Mouse (Mus musculus): ENCODE measurements around the gene Mucl2. TPM values are rescaled to one million over a fixed set of nuclear protein-coding genes. Genes with fewer than 3 reads are reported as not detected.
"Not testable (repeated sequence)": the region's sequence is repeated elsewhere in the genome, so short reads cannot be mapped to it uniquely, and the experiment has no call there.

The Mucl2 gene
- polyA plus RNA-seq (2015; fragmentation: Nextera tagmentation; extraction: Ambion mirVana) = not detected in 2 replicates

DNA sequence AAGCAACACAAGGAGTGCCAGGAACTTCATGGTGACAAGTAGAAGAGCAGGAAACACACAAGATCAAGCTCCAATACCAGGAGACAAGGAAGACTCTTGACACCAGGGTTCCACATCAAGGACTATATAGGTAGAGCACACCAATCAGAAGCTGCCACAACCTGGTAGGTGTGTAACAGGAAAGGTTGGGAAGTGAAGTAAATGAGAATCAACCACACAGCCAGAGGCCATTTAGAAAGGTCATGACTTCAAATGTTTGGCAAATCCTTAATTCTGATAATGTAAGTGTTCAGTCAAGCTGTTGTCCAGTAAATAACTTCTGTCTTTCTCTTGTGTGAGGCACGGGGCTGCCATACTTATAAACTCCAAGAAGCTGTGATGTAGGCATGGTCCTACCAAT lies at the start of gene Mucl2:
TSS of gene Mucl2 (minus strand) at position 101 of the 400 bp plus-strand sequence.
- Histone ChIP-seq H3K27ac (no peak within 1 kb of the TSS), H3K36me3 (no peaks in the 10 kb centered on the region), H3K9ac (no peak within 1 kb of the TSS), H3K4me1 (no peaks in the 10 kb centered on the region), H3K4me3 (replicated peaks) (no peak within 1 kb of the TSS), H3K27me3 (no peaks in the 10 kb centered on the region), H3K4me2 (no peak within 1 kb of the TSS), H3K9me3 (replicated peaks) (no peaks in the 10 kb centered on the region)
- WGBS = 93% methylated on average over 1 of the region's 1 CpGs
- no peak for ATAC-seq (replicated peaks; ENCODE audit: low FRiP score)

DNA sequence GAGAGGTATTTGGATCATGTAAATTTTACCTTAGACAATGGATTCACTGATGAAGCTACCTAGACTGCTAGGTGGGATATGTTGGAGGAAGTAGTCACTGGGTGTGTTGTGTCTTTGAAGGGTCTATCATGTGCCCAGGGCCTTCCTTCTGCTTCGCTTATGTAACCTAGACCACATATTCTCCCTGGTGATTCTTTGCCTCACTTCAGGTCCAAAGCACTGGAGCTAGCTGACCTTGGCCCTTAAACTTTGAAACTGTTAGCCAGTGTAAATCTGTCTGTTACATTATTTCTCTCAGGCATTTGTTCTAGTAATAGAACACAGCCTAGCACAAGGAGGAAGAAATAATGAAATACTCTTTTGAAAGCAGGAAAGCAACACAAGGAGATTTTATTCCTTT lies 13.9 kb upstream of the Mucl2 start:
- not testable (repeated sequence) for H3K27ac ChIP-seq; H3K4me1 ChIP-seq; H3K4me2 ChIP-seq; ATAC-seq (replicated peaks; ENCODE audit: low FRiP score); H3K9ac ChIP-seq; H3K36me3 ChIP-seq; H3K4me3 ChIP-seq (replicated peaks); H3K27me3 ChIP-seq; H3K9me3 ChIP-seq (replicated peaks)
- WGBS = 47% methylated on average over 1 of the region's 1 CpGs

Small RNAs within 50 kb of the gene (microRNA-seq; reads per million reads assigned to microRNA genes)
- not detected for gene Gm22852

Other genes with a start within 250 kb of the Mucl2 start
- gene Mucl1, start 143.8 kb downstream of the Mucl2 start, polyA plus RNA-seq (2015; fragmentation: Nextera tagmentation; extraction: Ambion mirVana) = not detected in 2 replicates